ENCODE assay signal across 9 mouse cellular contexts in the genomic region with DNA sequence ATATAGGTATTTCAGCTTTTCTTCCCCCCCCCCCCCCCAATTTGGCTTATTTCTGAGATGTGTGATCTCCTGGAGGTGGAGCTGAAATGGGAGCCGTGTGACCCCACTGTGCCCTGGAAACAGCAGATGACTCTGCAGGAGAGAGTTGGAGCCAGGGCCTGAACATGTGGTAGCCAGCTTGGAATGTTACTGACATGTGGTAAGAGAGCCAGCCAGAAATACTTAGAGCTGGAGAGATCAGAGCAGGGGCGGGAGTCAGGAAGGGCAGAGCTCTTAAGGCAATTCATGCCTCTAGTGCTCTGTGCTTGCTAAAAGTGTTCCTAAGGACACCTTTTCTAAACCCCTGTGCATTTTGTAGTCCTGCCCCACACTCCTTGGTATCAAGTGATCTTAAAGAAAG. TPM values are rescaled to one million over a fixed set of nuclear protein-coding genes. Genes with fewer than 3 reads are reported as not detected.
DNase-seq lines count a peak whose midpoint lies in the region; ATAC-seq and TF ChIP-seq lines count a peak whose summit lies in the region.
"Had no signal": no experiment of that assay in that cellular context is flagged by ENCODE, and none has a peak within 500 bp of the region (broad histone marks: within the 10 kb centered on the region; RNA-seq: fewer than 3 reads in every experiment).

No protein-coding gene starts in this region.

- H3K4me3 ChIP-seq in midbrain, embryonic 10.5 days = no peak overlapping the region
- H3K4me3 ChIP-seq in midbrain, embryonic 13.5 days (replicated peaks) = no peak overlapping the region
- H3K4me3 ChIP-seq in intestine, postnatal 0 days (ENCODE audit: low read depth, low read length) = no peak overlapping the region

- WGBS in midbrain, embryonic 10.5 days = 59% methylated on average over 2 of the region's 2 CpGs
- 75% methylated on average over 2 of the region's 2 CpGs for WGBS in midbrain, embryonic 13.5 days
- WGBS in intestine, postnatal 0 days = 62% methylated on average over 2 of the region's 2 CpGs

- no peak for ATAC-seq in midbrain, embryonic 13.5 days
- no peak for ATAC-seq in intestine, postnatal 0 days

- H3K4me1 ChIP-seq in midbrain, embryonic 10.5 days = peaks cover 13% of the 10 kb centered on the region
- no peaks in the 10 kb centered on the region for H3K4me1 ChIP-seq in midbrain, embryonic 13.5 days (replicated peaks)
- H3K4me1 ChIP-seq in intestine, postnatal 0 days (replicated peaks; ENCODE audit: control insufficient read depth, insufficient read depth, low read length) = no peaks in the 10 kb centered on the region; the same call in 1 of the 2 replicates

- no peaks in the 10 kb centered on the region for H3K9me3 ChIP-seq in midbrain, embryonic 10.5 days (replicated peaks)
- no peaks in the 10 kb centered on the region for H3K9me3 ChIP-seq in midbrain, embryonic 13.5 days
- H3K9me3 ChIP-seq in intestine, postnatal 0 days (ENCODE audit: control insufficient read depth) = no peaks in the 10 kb centered on the region

- no peak for TF ChIP-seq CTCF in intestine, postnatal 0 days (IDR thresholded peaks at IDR 0.05; ENCODE audit: low read depth)

- H3K27me3 ChIP-seq in midbrain, embryonic 10.5 days (ENCODE audit: low read depth, poor library complexity, severe bottlenecking) = no peaks in the 10 kb centered on the region
- H3K27me3 ChIP-seq in midbrain, embryonic 13.5 days = no peaks in the 10 kb centered on the region
- no peaks in the 10 kb centered on the region for H3K27me3 ChIP-seq in intestine, postnatal 0 days (replicated peaks; ENCODE audit: control insufficient read depth, insufficient read depth, low read length)

- DNase-seq in midbrain, embryonic 10.5 days (ENCODE audit: low spot score) = peak; percentile 21
- DNase-seq in fat pad, adult 2 months (ENCODE audit: extremely low read depth, low read depth, low spot score) = peak; percentile 11
- DNase-seq in heart, postnatal 14 days = peak; percentile 34 to 58
- DNase-seq in mesoderm, embryonic 11.5 days (ENCODE audit: low read depth, low spot score) = peak; percentile 77
- no peak for DNase-seq in ovary, postnatal 10 days (ENCODE audit: low spot score)
- no peak for DNase-seq in left cerebral cortex, postnatal 25 days (ENCODE audit: low spot score in 2 of 2)

- peaks cover 94% of the 10 kb centered on the region for H3K36me3 ChIP-seq in midbrain, embryonic 10.5 days
- peaks cover 78% of the 10 kb centered on the region for H3K36me3 ChIP-seq in midbrain, embryonic 13.5 days
- peaks cover 57% of the 10 kb centered on the region for H3K36me3 ChIP-seq in intestine, postnatal 0 days (ENCODE audit: control insufficient read depth, insufficient read depth)

- no peak overlapping the region for H3K9ac ChIP-seq in midbrain, embryonic 13.5 days (replicated peaks)
- H3K9ac ChIP-seq in intestine, postnatal 0 days (ENCODE audit: low read depth, low read length) = no peak overlapping the region

- no peak overlapping the region for H3K4me2 ChIP-seq in midbrain, embryonic 13.5 days (replicated peaks)
- no peak overlapping the region for H3K4me2 ChIP-seq in intestine, postnatal 0 days (replicated peaks; ENCODE audit: low read depth)

- H3K27ac ChIP-seq in midbrain, embryonic 10.5 days (replicated peaks) = no peak overlapping the region
- H3K27ac ChIP-seq in midbrain, embryonic 13.5 days = no peak overlapping the region
- no peak overlapping the region for H3K27ac ChIP-seq in intestine, postnatal 0 days (ENCODE audit: low read depth, low read length)

- intact Hi-C loops in heart, postnatal 14 days (cut with DNase I) = no loop called here
- intact Hi-C loops in left cerebral cortex, postnatal 25 days (cut with DNase I) = no loop called here

RNA-seq across cellular contexts. Expression of a gene that starts 10.0 kb away (rescaled TPM):
- 16.5 and 16.9 TPM in 2 replicates for polyA plus RNA-seq in midbrain, embryonic 10.5 days (2016; fragmentation: Nextera tagmentation; extraction: Ambion mirVana)
- 5.0 and 5.3 TPM in 2 replicates for polyA plus RNA-seq in midbrain, embryonic 13.5 days (2015; fragmentation: Nextera tagmentation; extraction: Ambion mirVana)
- total RNA-seq in heart, postnatal 14 days (2021) = 10 to 100 TPM; 27.0 to 28.5 TPM
- polyA plus RNA-seq in intestine, postnatal 0 days (2015; fragmentation: Nextera tagmentation; extraction: Ambion mirVana) = 1.7 TPM in 2 replicates
- 1 to 10 TPM; 5.7 to 9.1 TPM for total RNA-seq in left cerebral cortex, postnatal 25 days (2021)
- total RNA-seq: MEL had no signal

Comparison
In these comparisons a context has a peak if more than half of its experiments do, and no peak if none do; other contexts are left out.
1. DNase-seq: peak in midbrain, embryonic 10.5 days (single experiment), fat pad, adult 2 months (single experiment), heart, postnatal 14 days (2 of 2) and mesoderm, embryonic 11.5 days (single experiment); none in ovary, postnatal 10 days (single experiment) and left cerebral cortex, postnatal 25 days (0 of 2).